Mouse (Mus musculus) lung, adult 2 months (tissue): ENCODE measurements at regions not wholly inside any gene's neighbourhood (a gene's known extent, or its start where the extent isn't known, plus 50 kb on each side); places are given as distances from the start of the nearest gene placed in this dataset.

Experiments used
- DNase-seq: peaks from one replicate; pipeline ENCODE4 v3.0.0; 2022
- H3K4me1 ChIP-seq: fragments of 200-500 bp; 2 replicates; pipeline ENCODE4 v1.6.1; 2011; ENCODE audit warnings: low read length; ENCODE audit not compliant: control insufficient read depth, insufficient read depth
- H3K4me3 ChIP-seq: fragments of 200-500 bp; replicated peaks from 2 replicates; pipeline ENCODE3; 2011; ENCODE audit warnings: low read depth, mild to moderate bottlenecking, control low read depth, low read length; ENCODE audit errors: extremely low read depth
- CTCF ChIP-seq: fragments of 200-500 bp; IDR thresholded peaks from 2 replicates; pipeline ENCODE4 v1.5.1; 2011; ENCODE audit warnings: mild to moderate bottlenecking, low read length, control low read depth; ENCODE audit not compliant: insufficient read depth
- POLR2A ChIP-seq: fragments of 200-500 bp; IDR thresholded peaks from 2 replicates; pipeline ENCODE4 v1.6.1; 2011; ENCODE audit warnings: low read depth, mild to moderate bottlenecking, control low read depth, low read length, borderline replicate concordance; ENCODE audit errors: extremely low read depth
- WGBS: fragments of 180-500 bp; shearing (Covaris S2); methylation state at CpG from one replicate; pipeline ENCODE4 v1.1.7; 2018; 5-methylcytosine and 5-hydroxymethylcytosine counted together

DNA sequence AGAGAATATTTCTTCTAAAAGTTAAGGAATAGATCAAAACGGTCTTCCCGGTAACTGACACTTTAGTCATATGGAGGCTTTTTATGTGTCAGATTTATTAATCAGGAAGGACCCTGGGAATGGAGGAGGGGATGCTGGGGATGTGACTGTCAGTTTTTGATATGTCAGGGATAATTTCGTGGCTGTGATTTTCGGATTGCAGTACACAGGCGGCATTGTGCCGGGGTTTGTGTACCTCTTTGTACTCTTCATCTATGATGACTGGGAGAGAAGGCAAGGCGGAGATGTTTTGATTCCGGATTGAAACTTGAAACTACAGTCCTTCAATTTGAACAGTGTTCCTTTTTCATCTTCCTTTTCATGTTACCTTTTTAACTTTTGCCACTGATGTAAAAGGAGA, 344.2 kb downstream of the Mdfic start:
- TF ChIP-seq POLR2A = no peak
- TF ChIP-seq CTCF = no peak
- Histone ChIP-seq H3K4me3 (no peak overlapping the region), H3K4me1 (no peaks in the 10 kb centered on the region)
- no peak for DNase-seq
- WGBS = 83% methylated on average over 8 of the region's 8 CpGs

DNA sequence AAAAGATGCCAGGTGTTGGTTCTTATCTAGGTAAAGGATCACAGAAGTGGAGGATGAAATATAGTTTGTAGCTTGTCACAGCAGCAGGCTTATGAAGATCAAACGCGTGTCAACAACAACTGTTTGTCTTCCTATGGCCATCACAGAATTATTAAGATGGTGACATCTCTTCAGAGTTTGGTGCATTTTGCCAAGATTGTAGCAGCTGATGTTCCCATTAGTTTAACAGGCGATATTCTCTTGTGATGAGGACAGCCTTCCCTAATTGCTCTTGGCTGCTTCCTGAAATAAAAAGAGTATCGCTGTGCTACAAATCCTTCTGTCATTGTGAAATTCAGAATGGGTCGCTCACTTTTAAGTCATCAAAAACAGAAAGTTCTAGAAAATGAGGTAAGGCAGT, 344.7 kb downstream of the Mdfic start:
- TF ChIP-seq CTCF (no peak), POLR2A (no peak)
- 69% methylated on average over 5 of the region's 5 CpGs for WGBS
- no peak for DNase-seq
- Histone ChIP-seq H3K4me1 (no peaks in the 10 kb centered on the region), H3K4me3 (no peak overlapping the region)

GRCm38 (mm10) chr6:16076266-16076665, 355.8 kb downstream of the Mdfic start:
- Histone ChIP-seq H3K4me3 (no peak overlapping the region), H3K4me1 (no peaks in the 10 kb centered on the region)
- no peak for DNase-seq
- TF ChIP-seq POLR2A (no peak), CTCF (no peak)
- WGBS = 77% methylated on average over 2 of the region's 2 CpGs

GRCm38 (mm10) chr6:16077195-16077810, 356.8 kb downstream of the Mdfic start:
- 77% methylated on average over 4 of the region's 4 CpGs for WGBS
- TF ChIP-seq POLR2A (no peak), CTCF (no peak)
- DNase-seq = no peak
- Histone ChIP-seq H3K4me3 (no peak overlapping the region), H3K4me1 (no peaks in the 10 kb centered on the region)

- DNase-seq = no peak
- Histone ChIP-seq H3K4me3 (no peak overlapping the region), H3K4me1 (no peaks in the 10 kb centered on the region)
- TF ChIP-seq POLR2A (no peak), CTCF (no peak)
These were observed 357.5 kb downstream of the Mdfic start for GRCm38 (mm10) chr6:16077917-16078316.

DNA sequence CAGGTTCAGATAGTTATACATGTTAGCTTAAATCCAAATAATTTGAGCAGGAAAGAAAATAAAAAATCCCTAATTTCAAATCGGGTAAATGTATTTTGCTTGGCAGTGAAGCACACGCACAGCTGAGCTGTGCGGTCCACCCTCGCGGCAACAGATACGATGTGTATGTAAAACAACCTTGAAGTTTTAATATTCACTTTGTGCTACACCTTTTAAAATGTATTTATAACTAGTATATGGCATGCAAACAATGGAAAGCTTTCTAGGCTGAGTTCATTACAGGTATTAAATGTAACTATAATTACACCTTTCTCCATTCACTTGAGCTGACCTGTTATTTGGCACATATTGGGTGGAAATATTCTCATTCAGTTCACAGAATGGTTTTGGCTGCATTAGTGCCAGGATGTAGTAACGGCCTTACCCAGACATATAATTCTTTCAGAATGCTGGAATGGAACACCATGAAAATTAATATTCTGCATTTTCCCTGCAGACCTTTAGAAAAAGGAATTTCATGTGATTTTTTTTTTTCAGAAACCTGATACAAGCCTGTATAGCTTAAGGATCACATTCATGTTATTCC, 366.6 kb downstream of the Mdfic start:
- no peak for DNase-seq

GRCm38 (mm10) chr6:16098761-16099160, 378.3 kb downstream of the Mdfic start:
- Histone ChIP-seq H3K4me3 (no peak overlapping the region), H3K4me1 (no peaks in the 10 kb centered on the region)
- no peak for DNase-seq
- no peak for TF ChIP-seq CTCF
- no peak for TF ChIP-seq POLR2A

More for the DNA sequence above, 366.6 kb downstream of the Mdfic start:
- 88% methylated on average over 7 of the region's 7 CpGs for WGBS
- TF ChIP-seq POLR2A = no peak
- TF ChIP-seq CTCF = no peak
- no peaks in the 10 kb centered on the region for H3K4me1 ChIP-seq
- no peak overlapping the region for H3K4me3 ChIP-seq

DNA sequence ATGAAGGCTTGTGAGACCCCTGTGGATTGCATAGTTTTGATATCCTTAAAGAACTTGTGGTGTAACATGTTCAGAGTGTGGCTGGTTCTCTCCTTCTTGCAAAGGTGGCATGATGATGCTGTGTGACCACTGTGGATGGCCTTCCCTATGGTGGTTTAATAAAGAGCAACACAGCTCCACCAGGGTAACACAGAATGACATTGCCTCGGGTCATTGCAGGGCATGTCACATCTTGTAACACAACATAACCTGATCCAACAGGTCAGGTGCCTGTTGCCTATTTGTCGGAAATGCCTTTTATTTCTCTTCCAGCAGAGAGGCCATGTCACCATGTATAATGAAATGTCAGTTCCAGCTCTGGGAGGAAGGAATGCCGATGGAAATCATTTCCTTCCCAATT, 420.5 kb downstream of the Mdfic start:
- no peak for DNase-seq
- Histone ChIP-seq H3K4me3 (no peak overlapping the region), H3K4me1 (no peaks in the 10 kb centered on the region)
- TF ChIP-seq CTCF (no peak), POLR2A (no peak)
- 58% methylated on average over 3 of the region's 3 CpGs for WGBS

DNA sequence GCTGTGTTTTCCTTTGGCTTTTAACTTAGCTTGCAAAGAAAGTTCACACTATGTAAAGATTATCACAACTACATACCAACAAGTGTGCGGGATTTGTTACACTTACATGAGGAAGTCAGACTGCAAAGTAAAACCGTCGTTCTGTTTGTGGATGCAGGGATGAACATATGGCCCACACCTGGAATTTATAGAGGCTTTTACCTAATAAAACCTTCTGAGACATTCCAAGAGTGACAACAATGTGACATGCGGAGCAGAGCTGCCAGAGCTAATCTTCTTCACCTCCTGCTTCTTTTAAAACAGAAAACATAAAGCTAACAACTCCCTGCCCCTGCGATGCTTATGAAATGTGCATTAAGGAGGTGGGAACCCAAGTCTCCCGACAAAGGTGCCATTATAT, 424.1 kb downstream of the Mdfic start:
- H3K4me1 ChIP-seq = no peaks in the 10 kb centered on the region
- H3K4me3 ChIP-seq = no peak overlapping the region
- TF ChIP-seq POLR2A (no peak), CTCF (no peak)
- 53% methylated on average over 6 of the region's 6 CpGs for WGBS
- no peak for DNase-seq

DNA sequence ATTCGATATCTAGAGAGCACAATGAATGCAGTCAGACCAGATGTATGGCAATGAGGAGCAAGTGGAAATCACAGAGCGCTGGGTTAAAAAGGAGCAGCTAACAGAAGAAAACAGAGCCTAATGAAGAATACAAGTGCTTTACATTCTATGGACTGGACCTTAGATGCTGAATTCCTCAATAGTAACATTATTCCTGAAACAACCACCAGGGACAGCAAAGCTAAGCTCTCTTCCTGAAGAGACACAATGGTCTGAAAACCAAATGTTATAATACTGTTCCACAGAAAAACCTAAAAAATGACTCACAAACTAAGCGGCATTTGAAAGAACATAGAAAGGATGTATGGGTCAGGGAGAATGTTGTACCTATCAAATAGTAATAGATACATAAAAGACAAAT, 430.1 kb downstream of the Mdfic start:
- WGBS = 85% methylated on average over 3 of the region's 3 CpGs
- no peak overlapping the region for H3K4me3 ChIP-seq
- no peak for TF ChIP-seq POLR2A
- no peak for TF ChIP-seq CTCF
- no peaks in the 10 kb centered on the region for H3K4me1 ChIP-seq
- no peak for DNase-seq

- Histone ChIP-seq H3K4me1 (no peaks in the 10 kb centered on the region), H3K4me3 (no peak overlapping the region)
- DNase-seq = no peak
- TF ChIP-seq CTCF (no peak), POLR2A (no peak)
These were observed 431.0 kb downstream of the Mdfic start for GRCm38 (mm10) chr6:16151478-16151877.
